Mouse (Mus musculus): ENCODE results near the gene Sfxn2.

Sfxn2 gene

GRCm38 (mm10) chr19:46542750-46543149 is 30.4 kb upstream of the Sfxn2 start:
- in situ Hi-C loops (cut with MboI, MseI), result loop anchor here in 1 of 2 experiments (5.0 kb wide), 1 partner anchor 50 kb away; no protein-coding TSS in a partner anchor

GRCm38 (mm10) chr19:46547565-46547964 is 25.6 kb upstream of the Sfxn2 start:
- in situ Hi-C loops (cut with MboI, MseI), result no loop called here

- in situ Hi-C loops (cut with MboI, MseI), result no loop called here
Measured at GRCm38 (mm10) chr19:46548110-46548509, 25.1 kb upstream of the Sfxn2 start.

DNA sequence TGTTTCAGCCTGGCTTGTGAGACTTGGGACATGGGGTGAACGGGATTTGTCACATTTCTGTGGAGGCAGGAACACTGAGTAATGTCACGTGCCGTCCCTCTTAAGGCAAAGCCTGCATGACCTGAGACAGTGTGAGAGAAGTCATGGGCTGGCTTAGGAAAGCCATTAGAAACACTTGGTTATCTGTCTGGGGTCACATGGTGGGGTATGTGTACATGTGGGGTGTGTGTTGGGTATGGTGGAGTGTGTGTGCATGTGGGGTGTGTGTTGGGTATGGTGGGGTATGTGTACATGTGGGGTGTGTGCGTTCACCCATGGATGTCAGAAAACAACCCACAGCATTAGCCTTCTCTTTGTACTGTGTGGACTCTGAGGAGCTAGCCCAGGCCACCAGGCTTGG is 22.8 kb upstream of the Sfxn2 start:
- in situ Hi-C loops (cut with MboI, MseI), result no loop called here

DNA sequence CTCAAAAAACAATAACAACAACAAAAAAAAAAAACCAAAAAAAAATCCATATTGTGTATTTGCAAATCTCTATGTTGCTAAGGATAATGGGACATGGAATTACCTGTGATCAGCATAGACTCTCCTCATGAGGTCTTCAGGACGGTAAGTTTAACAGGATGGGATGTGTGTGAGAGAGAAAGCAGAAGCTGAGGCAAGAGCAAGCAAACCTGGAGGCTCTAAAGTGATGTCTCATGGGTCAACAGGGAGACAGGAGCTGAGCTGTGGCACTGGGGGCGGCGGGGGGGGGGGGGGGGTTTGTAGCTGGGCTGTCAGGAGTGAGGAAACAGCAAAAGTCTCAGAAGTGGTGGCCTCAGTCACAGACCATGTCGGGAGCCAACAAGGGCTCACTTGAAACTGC is 20.7 kb upstream of the Sfxn2 start:
- in situ Hi-C loops (cut with MboI, MseI), result no loop called here

GRCm38 (mm10) chr19:46553541-46553955 is 19.6 kb upstream of the Sfxn2 start:
- in situ Hi-C loops (cut with MboI, MseI), result no loop called here

DNA sequence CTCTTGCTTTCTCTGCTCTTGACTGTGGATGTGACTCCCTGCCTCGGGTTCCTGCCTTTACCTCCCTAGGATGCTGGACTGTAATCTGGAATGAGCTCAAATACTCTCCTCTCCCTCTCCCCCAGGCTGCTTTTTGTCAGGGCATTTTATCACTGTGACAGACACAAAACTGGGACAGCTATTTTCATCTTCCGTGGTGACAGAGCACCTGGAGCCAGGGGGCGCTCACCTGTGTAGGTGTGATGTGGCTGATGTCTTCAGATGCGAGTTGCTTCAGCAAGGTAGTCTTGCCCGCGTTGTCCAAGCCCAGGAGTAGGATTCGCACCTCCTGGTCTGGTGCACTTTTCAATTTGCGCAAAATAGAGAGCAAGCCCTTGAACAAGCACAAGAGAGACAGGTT is 15.2 kb upstream of the Sfxn2 start:
- in situ Hi-C loops (cut with MboI, MseI), result no loop called here

- in situ Hi-C loops (cut with MboI, MseI), result no loop called here
Measured at GRCm38 (mm10) chr19:46558631-46559030, 14.5 kb upstream of the Sfxn2 start.

- in situ Hi-C loops (cut with MboI, MseI), result no loop called here
Measured at GRCm38 (mm10) chr19:46562132-46562531, 11.0 kb upstream of the Sfxn2 start.

- in situ Hi-C loops (cut with MboI, MseI), result no loop called here
Measured at GRCm38 (mm10) chr19:46562581-46563515, 10.3 kb upstream of the Sfxn2 start.

GRCm38 (mm10) chr19:46563603-46564002 is 9.6 kb upstream of the Sfxn2 start:
- in situ Hi-C loops (cut with MboI, MseI), result no loop called here

DNA sequence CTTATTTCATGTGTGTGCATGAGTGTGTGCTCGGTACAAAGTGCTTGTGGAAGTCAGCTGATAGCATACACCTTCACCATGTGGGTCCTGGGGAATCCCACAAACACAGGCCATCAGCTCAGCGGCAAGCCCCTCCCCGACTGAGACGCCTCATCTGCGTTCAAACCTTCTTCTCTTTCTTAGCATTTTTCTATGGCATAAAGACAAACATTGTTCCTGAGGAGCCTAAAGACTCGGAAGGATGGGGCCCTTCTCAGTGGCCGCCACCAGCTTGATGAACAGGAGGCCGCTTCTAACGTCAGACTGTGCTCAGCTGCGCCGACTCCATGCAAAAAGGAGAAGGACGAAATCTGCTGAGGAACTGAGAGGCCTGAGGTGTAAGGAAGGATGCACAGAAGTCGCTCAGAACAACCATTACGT is 9.1 kb upstream of the Sfxn2 start:
- in situ Hi-C loops (cut with MboI, MseI), result no loop called here

GRCm38 (mm10) chr19:46571211-46571877 is 1.8 kb upstream of the Sfxn2 start:
- in situ Hi-C loops (cut with MboI, MseI), result loop anchor here in 1 of 2 experiments (10.0 kb wide), 1 partner anchor 473 kb away; no protein-coding TSS in a partner anchor

- in situ Hi-C loops (cut with MboI, MseI), result loop anchor here in 1 of 2 experiments (10.0 kb wide), 1 partner anchor 473 kb away; no protein-coding TSS in a partner anchor
Measured at GRCm38 (mm10) chr19:46571878-46572244, 1.3 kb upstream of the Sfxn2 start.

GRCm38 (mm10) chr19:46572548-46572947 is 617 bp upstream of the Sfxn2 start:
- in situ Hi-C loops (cut with MboI, MseI), result loop anchor here in 1 of 2 experiments (10.0 kb wide), 1 partner anchor 472 kb away; no protein-coding TSS in a partner anchor

GRCm38 (mm10) chr19:46573990-46574389 is 825 bp downstream of the Sfxn2 start:
- in situ Hi-C loops (cut with MboI, MseI), result loop anchor here in 1 of 2 experiments (10.0 kb wide), 1 partner anchor 471 kb away; no protein-coding TSS in a partner anchor

DNA sequence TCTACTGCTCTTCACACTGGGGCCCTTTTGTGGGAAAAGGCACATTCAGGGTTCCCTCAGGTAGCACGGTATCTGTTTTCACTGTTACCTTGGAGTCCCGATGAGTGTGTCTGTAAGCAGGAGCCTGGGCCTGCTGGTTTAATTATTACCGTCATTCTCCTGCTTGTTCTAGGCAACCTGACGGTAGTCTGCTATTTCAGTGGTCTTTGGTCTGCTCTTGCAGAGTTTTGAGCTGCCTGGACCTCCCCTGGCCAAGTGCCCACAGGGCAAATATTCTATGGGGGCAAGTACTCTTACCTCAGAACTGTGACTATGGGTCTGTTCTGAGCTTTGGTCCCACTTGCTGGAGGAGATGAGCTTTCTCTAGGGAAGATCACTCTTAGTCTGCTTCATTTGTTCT is 2.0 kb downstream of the Sfxn2 start:
- in situ Hi-C loops (cut with MboI, MseI), result loop anchor here in 1 of 2 experiments (10.0 kb wide), 1 partner anchor 470 kb away; no protein-coding TSS in a partner anchor

DNA sequence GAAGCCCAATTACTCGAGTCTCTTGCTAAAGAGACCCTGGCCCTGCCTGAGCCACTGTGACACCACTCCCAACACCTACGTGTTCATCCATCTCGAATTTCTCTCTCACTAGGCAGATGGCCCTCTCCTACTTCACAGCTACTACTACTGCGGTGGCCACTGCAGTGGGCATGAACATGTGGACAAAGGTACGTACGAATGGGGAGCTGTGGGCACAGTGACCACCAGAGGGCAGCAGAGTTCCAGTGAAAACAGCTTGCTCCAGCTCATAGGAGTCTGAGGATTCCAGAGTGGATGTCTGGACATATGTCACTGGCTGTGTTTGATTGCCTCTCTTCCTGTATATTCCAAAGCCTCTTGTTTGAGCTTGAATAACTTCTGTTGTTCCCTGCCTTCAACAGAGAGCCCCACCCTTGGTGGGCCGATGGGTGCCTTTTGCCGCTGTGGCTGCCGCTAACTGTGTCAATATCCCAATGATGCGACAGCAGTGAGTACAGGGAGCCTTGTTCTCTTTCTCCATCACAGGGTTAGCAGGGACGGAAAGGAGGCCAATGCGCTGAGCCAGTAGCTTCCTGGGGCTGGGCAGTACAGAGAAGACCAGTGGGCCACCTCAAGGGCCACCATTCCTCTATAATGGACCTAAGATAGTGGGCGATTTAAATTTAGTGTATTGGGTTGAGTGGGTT is 14.8 kb downstream of the Sfxn2 start:
- in situ Hi-C loops (cut with MboI, MseI), result loop anchor here (5.0 to 10.0 kb wide), 3 partner anchors 149 to 247 kb away; no protein-coding TSS in a partner anchor

GRCm38 (mm10) chr19:46591575-46591974 is 18.4 kb downstream of the Sfxn2 start:
- in situ Hi-C loops (cut with MboI, MseI), result loop anchor here in 1 of 2 experiments (5.0 kb wide), 1 partner anchor 49 kb away; no protein-coding TSS in a partner anchor

GRCm38 (mm10) chr19:46592751-46593439 is 19.7 kb downstream of the Sfxn2 start:
- in situ Hi-C loops (cut with MboI, MseI), result loop anchor here in 1 of 2 experiments (5.0 kb wide), 1 partner anchor 51 kb away; no protein-coding TSS in a partner anchor

DNA sequence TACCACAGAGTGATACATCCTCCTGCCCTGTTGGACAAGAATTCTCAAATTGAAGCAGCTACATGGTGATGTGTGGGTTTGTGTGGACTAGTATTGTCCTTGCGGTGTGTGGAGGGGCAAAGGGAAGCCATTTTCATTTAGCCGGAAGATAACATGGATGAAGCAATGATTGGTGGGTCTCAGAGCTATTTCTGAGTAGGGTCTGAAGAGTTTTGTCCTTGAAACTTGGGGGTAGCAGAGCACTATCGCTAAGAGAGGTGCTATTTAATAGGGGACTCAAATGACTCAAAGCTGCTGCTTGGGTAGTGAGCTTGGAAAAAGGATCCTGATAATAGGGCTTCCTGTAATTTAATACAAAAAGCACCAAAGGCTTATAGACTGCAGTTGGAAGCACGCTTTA is 25.0 kb downstream of the Sfxn2 start:
- in situ Hi-C loops (cut with MboI, MseI), result no loop called here

Measured in T-helper 17 cell (primary cell).